Mouse (Mus musculus) retina, postnatal 1 day (tissue): ENCODE data around the gene Klf16.

Experiments
- DNase-seq: peaks from one replicate; pipeline ENCODE4 v3.0.0-alpha.2; 2012

Klf16 gene

DNA sequence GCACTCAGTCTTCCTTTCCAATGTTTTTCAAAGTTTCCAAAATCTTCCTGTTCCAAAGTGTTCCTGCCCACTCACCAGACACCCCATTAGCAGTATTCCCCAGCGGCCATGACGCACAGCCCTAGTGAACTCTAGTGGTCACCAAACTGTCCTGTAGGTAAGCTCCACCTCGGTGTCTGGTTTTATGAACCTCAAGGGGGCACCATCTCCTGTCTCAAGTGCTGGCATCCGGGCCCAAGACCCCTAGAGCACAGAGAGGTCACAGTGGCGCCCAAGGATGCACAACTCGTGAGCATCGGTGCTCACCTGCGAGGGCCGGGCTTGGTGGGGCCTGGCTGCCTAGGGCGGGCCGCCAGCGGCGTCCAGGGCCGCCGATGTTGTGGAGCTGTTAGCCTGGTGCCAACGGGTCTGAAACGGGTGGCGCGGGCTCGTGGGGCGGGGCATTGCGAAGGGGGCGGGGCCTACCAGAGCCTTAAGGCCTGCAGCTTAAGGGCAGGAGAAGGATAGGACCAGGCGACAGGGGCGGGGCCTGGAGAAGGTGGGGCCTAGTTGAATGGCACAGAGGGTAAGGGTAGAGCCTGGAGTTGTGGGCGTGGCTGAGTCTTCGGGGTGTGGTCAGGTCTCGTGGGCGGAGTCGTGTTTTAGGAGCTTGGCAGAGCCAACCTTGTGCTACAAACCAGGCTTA is 38.3 kb downstream of the Klf16 start, which contains the start of gene Atp8b3:
Atp8b3 (minus strand) TSS at position 415 of the 685 bp plus-strand sequence.
- DNase-seq = peak; percentile 87

DNA sequence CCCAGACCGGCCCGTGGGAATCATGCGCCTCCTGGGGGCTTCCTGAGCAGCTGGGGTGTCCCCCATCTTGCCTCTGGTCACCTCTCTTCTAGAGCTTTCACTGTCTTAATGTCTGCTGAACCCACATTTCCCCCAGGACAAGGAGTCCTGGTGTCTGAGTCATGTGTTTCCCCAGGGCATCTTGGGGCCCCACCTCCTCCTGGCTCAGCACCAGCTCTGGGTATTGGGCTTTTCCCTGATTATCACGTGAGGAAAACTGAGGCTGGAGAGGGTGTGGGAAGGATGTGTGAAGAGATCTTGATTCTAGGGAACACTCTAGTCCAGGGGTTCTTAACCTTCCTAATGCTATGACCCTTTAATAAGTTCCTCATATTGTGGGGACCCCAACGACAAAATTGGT is 38.9 kb downstream of the Klf16 start:
- peak; percentile 20 for DNase-seq

- no peak for DNase-seq
These were observed 41.4 kb downstream of the Klf16 start for GRCm38 (mm10) chr10:80535711-80536110.

DNA sequence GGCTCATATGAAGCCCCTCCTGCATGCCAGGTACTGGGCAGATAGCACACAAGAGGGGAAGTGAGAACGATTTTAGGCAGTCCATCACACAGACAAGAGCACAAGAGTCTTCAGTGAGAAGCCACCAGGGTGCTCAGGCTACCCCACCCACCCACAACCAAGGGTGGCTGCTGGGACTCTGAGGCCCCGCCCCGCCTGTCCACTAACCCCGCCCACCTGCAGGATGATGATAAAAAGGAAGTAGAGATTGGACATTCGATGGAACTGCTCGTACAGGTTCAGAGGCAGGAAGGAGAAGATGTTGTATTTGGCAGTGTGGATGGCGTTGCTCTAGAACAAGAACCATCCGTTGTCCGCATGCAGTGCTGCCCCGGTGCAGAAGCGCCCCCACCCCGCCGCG is 42.0 kb downstream of the Klf16 start:
- DNase-seq = no peak

GRCm38 (mm10) chr10:80533704-80534103 is 43.4 kb downstream of the Klf16 start:
- DNase-seq = peak; percentile 62

GRCm38 (mm10) chr10:80532783-80533182 is 44.3 kb downstream of the Klf16 start:
- DNase-seq = no peak

GRCm38 (mm10) chr10:80526172-80526571 is 50.9 kb downstream of the Klf16 start:
- peak; percentile 75 for DNase-seq

DNA sequence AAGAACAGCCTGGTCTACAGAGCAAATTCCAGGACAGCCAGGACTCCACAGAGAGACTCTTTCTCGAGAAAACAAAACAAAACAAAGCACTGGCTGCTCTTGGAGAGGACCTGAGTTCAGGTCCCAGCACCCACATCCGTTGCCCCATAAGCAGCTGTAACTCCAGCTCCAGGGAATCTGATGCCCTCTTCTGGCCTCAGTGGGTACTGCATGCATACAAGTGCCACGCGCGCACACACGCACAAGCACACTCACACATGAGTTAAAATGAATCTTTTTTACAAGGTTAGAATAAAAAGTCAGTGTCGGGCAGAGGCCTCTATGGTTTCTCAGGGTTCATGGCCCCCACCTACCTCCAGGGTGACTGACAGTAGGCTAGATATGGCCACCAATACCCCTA is 53.8 kb downstream of the Klf16 start:
- DNase-seq = no peak

GRCm38 (mm10) chr10:80519287-80519686 is 57.8 kb downstream of the Klf16 start:
- no peak for DNase-seq
